Mouse (Mus musculus): Measurements from ENCODE around the gene Srp72.
A peak's percentile ranks its signal among the peaks of the same experiment; 100 is the strongest.
"Not testable (repeated sequence)": the region's sequence is repeated elsewhere in the genome, so short reads cannot be mapped to it uniquely, and the experiment has no call there.

The Srp72 gene

GRCm38 (mm10) chr5:76964651-76965050, 9.8 kb upstream of the Srp72 start:
- no peak for DNase-seq (ENCODE audit: low read depth, low spot score)

DNA sequence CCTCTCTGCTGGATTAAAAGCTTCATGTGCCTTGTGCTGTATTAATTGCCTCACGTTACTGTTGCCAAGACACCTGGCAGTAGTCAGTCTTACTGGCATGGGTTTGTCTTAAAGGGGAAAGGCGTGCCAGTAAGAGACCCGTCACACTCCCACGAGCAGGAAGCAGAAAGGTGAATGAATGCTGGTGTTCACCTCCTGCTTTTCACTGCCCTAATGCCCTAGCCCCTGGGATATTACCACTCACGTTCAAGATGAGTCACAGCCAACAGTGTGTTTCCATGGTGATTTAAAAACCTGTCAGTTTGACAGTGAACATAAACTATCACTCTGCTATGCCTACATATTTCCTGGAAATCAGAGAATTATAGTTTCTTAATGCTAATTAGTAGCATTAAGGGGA, 5.2 kb upstream of the Srp72 start:
- no peak for DNase-seq (ENCODE audit: low read depth, low spot score)

GRCm38 (mm10) chr5:76971115-76971514, 3.4 kb upstream of the Srp72 start:
- DNase-seq (ENCODE audit: low read depth, low spot score), result not testable (repeated sequence)

DNA sequence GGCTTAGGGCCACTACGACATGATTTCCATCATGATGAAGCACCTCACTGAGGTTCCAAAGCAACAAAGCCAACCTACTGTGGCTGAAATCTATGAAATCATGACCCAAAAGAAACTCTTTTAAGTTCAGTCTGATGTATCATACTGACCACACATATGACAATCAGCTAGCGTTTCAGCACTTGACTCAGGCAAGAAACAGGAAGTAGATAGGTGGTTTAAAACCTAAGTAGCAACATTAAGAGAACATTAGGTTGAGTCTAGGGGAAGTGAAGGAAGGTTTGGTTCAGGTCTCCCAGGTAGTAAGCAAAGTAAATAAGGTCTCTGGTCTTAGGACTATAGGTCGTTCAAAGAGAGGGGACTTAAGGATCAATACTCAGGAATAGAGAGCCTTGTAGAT, 995 bp upstream of the Srp72 start:
- DNase-seq (ENCODE audit: low read depth, low spot score), result no peak

DNA sequence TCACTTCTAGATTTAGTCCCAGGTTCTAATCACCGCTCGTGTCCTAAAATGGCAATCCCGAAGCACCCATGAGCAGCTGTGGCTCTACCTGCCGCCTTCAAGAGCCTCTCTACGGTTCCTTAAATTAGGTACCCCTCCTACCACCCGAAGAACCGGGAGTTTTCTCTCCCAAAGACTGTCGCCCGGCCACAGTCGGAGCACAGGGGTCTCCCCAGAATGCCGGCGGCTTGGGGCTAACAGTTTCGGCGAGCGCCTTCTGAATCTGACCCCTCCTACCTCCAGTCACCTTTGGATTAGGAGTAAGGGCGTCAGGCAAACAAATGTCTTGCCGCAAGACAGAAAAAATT, 303 bp upstream of the Srp72 start:
- DNase-seq (ENCODE audit: low read depth, low spot score), result no peak

- DNase-seq (ENCODE audit: low read depth, low spot score), result no peak
Measured at GRCm38 (mm10) chr5:76975736-76976135, 1.3 kb downstream of the Srp72 start.

DNA sequence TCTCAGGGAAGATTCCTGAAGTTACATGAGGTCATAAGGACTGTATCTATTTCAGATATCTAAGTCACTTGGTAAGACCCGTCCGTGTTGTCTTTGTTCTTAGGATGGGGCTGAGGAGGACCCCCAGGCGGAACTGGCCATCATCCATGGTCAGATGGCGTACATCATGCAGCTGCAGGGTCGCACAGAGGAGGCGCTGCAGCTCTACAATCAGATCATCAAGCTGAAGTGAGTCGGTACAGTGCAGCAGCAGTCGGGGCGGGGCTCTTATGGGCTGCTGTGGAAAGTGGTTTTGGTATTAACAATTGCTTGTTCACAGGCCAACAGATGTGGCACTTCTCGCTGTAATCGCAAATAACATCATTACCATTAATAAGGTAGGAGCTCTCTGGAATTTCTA, 9.5 kb downstream of the Srp72 start:
- no peak for DNase-seq (ENCODE audit: low read depth, low spot score)

DNA sequence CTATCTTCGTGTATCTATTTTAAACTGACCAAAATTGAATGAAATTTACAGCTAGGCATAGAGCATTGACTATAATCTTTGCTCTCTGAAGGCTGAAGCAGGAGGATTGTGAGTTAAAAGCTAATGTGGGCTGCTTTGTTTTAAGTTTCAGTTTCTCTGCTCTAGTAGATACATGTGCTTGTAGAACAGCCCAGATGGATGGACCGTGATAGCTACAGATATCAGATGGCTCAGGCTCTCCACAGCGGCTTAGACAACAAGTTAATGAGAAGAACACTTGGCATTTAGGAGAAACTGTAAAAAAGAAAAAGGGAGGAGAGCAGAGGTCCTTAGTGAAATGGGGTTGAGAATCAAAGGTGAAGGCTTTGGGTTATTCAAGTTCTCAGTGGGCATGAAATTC, 16.3 kb downstream of the Srp72 start:
- no peak for DNase-seq (ENCODE audit: low read depth, low spot score)

- DNase-seq (ENCODE audit: low read depth, low spot score), result no peak
Measured at GRCm38 (mm10) chr5:76993174-76993814, 18.8 kb downstream of the Srp72 start.

DNA sequence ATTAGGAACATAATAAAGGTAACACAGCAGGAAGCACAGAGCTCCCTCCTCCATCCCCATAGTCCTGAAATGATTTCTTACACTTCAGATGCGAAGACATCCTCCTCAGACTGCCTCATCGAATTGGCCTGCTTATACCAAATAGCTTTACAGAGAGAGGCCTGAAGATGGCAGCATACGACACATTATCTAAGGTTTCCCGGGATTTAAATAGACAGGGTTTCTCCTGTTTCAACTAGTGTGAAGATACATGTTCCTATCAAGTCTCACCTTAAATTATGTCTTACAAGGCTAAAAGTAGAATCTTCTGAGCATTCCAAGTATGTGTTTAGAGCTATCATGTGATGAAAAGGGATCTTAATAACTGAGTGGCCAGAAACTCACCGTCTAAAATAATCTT, 23.9 kb downstream of the Srp72 start:
- peak; percentile 69 for DNase-seq (ENCODE audit: low read depth, low spot score)

GRCm38 (mm10) chr5:77001192-77001591, 26.7 kb downstream of the Srp72 start:
- DNase-seq (ENCODE audit: low read depth, low spot score), result no peak

- no peak for DNase-seq (ENCODE audit: low read depth, low spot score)
Measured at GRCm38 (mm10) chr5:77004051-77004821, 29.8 kb downstream of the Srp72 start, which contains the start of gene Arl9. Gene Arl9 (plus strand): TSS chr5:77004055.

- DNase-seq (ENCODE audit: low read depth, low spot score), result no peak
Measured at GRCm38 (mm10) chr5:77010352-77010751, 35.9 kb downstream of the Srp72 start.

GRCm38 (mm10) chr5:77011082-77011481, 36.6 kb downstream of the Srp72 start:
- no peak for DNase-seq (ENCODE audit: low read depth, low spot score)

DNA sequence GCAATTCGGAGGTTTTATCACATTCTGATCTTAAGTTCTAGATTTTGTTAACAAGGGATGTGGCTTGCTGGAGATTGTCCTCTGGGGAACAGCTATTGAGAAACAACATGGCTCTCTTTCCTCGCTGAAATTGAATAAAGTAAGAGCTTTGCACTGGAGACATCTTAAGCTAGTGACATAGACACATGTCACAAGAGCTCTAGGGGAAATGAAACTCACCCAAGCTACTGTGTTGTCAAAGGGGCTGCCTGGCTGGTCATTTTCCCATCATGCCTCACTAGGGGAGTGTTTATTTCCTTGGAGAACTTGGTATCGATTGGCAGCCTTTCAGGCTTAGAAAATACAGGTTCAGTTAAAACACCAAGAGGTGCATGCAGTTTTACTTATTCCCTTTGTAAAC, 38.7 kb downstream of the Srp72 start:
- no peak for DNase-seq (ENCODE audit: low read depth, low spot score)

DNA sequence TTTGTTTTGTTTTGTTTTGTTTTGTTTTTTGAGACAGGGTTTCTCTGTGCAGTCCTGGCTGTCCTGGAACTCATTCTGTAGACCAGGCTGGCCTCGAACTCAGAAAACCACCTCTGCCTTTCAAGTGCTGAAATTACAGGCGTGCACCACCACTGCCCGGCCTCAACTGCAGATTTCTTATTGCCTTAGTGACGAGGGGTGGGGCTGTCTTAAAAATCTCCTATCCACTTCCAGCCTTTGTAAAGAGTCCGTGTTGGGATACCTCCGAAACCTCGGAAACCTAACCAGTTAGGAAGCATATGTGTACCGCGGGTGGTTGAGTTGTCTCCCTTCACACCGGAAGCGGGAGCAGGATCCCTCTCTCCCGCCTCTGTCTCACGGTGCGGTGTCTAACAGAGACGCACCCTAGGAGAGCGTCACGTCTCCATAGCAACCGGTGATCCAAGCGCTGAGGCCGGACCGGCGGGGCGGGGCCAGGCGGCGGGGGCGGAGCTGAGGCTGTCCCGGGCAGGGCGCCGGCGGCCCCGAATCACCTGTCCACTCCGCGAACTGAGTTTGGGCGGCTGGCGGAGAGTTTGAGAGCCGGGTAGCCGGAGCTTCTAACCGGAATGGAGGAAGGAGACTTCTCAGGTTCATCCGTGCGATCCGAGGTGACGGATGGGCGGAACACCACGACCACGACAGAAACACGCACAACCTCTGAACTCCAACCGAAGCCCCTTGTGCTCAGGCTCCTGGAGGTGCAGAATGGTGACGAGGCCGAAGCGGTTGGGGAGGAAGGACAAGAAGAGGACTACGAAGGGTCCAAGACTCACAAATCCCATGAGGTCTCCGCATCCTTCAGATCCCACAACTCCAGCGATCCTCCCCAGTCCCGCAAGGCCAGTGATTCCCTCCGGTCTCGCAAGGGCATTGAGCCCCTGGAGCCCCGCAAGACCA, 41.3 kb downstream of the Srp72 start, which contains the start of gene Thegl:
TSS of gene Thegl (plus strand) at position 480 of the 939 bp plus-strand sequence.
- peak; percentile 57 for DNase-seq (ENCODE audit: low read depth, low spot score)

- DNase-seq (ENCODE audit: low read depth, low spot score), result no peak
Measured at GRCm38 (mm10) chr5:77028034-77028433, 53.6 kb downstream of the Srp72 start.

GRCm38 (mm10) chr5:77029735-77030134, 55.3 kb downstream of the Srp72 start:
- peak; percentile 19 for DNase-seq (ENCODE audit: low read depth, low spot score)

DNA sequence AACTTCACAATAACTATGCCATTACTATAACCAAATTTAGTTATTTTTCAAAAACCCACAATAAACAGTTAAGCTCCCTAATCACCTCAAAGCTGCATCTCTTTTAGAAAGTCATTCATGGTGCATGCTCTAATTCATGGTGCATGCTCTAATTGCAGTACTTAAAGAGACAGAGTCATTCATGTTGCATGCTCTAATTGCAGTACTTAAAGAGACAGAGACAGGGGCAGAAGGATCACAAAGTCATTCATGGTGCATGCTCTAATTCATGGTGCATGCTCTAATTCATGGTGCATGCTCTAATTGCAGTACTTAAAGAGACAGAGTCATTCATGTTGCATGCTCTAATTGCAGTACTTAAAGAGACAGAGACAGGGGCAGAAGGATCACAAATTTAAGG, 60.6 kb downstream of the Srp72 start:
- not testable (repeated sequence) for DNase-seq (ENCODE audit: low read depth, low spot score)

- no peak for DNase-seq (ENCODE audit: low read depth, low spot score)
Measured at GRCm38 (mm10) chr5:77038451-77038850, 64.0 kb downstream of the Srp72 start.

- no peak for DNase-seq (ENCODE audit: low read depth, low spot score)
Measured at GRCm38 (mm10) chr5:77039391-77039790, 64.9 kb downstream of the Srp72 start.

- no peak for DNase-seq (ENCODE audit: low read depth, low spot score)
Measured at GRCm38 (mm10) chr5:77044362-77044761, 69.9 kb downstream of the Srp72 start.

All from skeletal muscle tissue, adult 2 months (tissue).